Mouse (Mus musculus) CD4-positive naive resting alpha-beta T cell, adult 76 days (primary cell): ENCODE results near the gene Ubxn6. TPM values are rescaled to one million over a fixed set of nuclear protein-coding genes. Genes with fewer than 3 reads are reported as not detected.

Source experiments
- total RNA-seq: library from RNA; stranded (reverse); gene quantifications from one replicate; pipeline ENCODE4 v1.2.4, GENCODE M21; 2023

Gene Ubxn6
- total RNA-seq, result 73.3 TPM

DNA sequence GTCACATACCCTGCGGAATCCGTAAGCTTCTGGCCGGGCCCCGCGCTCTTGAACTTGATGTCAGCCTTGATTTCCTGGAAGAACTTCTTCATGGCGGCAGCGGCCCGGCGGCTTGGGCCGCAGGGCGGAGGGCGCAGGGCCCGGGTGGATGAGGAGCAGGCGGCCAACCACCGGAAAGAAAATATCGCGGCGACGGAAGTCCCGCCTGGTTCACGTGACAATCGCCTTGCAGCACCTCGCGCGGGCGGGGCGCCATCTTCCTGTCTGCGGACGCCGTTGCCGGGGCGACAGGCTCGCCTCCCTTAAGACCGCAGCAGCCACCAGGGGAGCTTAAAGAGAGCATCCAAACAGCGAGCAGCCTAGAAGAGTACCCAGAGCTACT, at the start of gene Ubxn6:
Ubxn6 (minus strand) TSS at position 202 of the 382 bp plus-strand sequence.

GRCm38 (mm10) chr17:56121826-56122225, 47.0 kb upstream of the Ubxn6 start, which contains the start of gene Lrg1:
Gene Lrg1, minus strand, starts transcription at chr17:56122001.

GRCm38 (mm10) chr17:56117251-56117710, 42.5 kb upstream of the Ubxn6 start, which contains the start of gene Plin5:
Gene Plin5, minus strand, starts transcription at chr17:56117596.

DNA sequence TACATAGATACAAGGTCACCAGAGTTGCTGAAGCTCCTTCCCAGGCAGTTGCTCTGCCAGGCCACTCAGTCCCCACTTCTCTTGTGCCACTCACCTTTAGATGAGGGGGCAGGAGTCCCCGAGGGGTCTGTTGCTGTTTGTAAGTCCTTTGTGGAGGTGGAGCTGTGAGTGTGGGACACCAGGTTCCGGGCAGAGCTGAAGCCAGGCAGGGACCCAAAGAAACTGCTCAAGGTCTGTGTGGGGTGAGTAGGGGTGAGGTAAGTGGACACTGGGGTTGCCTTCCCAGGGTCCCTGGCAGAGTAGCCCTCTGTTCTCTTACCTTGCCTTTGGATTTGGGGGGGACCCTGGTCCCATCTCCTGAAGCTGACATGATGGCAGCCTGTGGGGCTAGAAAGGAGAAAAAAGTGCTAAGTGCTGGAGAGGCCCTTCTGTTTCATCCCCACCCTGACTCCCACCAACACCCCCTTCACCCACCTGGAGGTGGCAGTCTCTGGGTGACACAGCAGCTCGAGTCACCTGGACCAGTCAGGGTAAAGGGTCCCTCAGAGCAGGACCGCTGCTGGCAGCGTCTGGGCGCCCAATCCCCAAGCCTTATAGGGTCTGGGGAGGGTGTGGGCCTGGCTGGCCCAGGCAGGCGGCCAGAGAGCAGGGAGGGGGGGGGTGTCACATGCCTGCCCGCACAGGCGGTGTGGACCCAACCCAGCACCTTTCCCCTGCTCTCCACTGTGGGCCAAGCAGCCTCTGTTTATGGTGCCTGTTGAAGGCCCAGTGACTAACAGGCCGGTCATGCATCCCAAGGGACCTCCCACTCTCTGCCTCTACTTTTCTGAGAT, 34.6 kb upstream of the Ubxn6 start, which contains the start of gene Plin4:
Plin4 (minus strand) TSS at position 585 of the 833 bp plus-strand sequence.

DNA sequence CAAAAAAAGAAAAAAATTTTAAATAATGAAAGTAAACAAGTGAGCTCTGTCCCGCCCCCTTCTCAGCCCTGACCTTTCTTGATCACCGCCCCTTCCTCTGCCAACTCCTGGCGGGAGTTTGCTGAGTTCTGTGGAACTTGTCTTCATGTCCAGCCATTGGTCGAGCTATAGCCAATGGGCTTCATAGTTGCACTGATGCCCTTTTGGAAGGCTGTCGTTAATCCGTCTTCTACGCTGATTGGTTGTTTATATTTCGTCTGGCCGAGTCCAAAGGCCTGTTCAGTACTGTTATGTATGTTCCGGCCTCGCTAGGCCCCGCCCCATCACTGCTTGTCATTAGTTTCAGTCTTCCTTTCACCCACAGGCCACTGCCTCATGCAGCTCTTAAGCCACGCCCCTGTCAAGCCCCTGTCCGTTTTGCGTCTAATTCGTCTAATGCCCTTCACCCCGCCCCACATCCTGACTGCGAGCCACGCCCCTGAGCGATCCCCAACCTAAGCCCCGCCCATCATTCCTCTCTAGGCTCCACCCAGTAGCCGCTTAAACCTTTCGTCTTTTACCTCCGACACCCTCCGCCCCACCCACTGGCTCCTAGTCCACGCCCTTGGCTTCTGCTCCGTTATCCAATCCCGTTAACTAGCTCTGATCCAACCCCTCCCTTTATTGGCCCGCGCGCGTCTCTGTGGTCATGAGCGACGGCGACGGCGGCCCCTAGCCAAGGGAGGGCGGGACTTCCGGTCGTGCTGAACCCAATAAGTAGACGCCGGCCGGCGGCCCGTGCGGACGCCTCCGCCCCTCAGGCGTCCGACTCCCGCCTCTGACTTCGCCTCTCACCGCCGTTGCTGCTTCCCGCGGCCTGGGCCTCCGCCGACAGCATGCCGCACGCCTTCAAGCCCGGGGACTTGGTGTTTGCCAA, 4.3 kb upstream of the Ubxn6 start, which contains the start of gene Hdgfl2:
Hdgfl2 (plus strand) TSS at position 755 of the 916 bp plus-strand sequence.

DNA sequence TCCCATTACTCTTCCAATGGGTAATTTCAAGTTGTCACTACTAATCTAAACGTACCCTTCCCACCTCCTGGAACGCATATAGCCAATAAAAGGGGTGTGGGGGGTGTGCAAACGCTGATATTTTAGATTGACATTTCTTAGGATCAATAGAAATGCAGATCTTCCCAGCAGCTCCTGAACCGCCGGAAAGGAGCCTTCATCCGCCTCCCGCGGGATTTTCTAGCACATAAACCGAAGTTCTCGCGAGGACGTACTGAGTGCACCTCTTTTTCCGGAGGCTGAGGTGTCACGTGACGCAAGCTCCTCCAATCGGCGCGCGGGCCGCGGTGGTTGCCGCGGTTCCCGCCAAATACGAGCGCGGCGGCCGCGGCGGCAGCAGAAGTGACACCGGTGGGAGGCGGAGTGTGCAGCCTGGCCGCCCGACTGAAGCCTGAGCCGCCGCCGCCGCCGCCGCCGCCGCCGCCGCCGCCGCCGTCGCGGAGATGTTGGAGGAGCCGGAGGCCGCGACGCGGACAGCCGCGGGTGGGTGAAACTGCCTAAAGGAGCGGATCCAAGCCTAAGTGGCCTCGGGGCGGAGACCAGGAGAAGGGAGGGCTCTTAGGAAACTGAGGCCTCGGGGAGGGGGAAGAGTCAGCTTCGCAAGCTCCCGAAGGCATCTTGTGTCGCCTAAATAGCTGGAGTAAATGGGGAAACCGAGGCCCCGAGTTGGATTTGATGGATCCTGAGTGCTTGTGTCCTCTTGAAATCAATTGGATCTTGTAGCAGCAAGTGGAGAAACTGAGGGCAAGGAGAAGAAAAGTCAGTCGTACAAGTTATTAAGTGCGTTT, 34.6 kb downstream of the Ubxn6 start, which contains the start of gene Chaf1a:
Chaf1a (plus strand) TSS at position 410 of the 827 bp plus-strand sequence.

DNA sequence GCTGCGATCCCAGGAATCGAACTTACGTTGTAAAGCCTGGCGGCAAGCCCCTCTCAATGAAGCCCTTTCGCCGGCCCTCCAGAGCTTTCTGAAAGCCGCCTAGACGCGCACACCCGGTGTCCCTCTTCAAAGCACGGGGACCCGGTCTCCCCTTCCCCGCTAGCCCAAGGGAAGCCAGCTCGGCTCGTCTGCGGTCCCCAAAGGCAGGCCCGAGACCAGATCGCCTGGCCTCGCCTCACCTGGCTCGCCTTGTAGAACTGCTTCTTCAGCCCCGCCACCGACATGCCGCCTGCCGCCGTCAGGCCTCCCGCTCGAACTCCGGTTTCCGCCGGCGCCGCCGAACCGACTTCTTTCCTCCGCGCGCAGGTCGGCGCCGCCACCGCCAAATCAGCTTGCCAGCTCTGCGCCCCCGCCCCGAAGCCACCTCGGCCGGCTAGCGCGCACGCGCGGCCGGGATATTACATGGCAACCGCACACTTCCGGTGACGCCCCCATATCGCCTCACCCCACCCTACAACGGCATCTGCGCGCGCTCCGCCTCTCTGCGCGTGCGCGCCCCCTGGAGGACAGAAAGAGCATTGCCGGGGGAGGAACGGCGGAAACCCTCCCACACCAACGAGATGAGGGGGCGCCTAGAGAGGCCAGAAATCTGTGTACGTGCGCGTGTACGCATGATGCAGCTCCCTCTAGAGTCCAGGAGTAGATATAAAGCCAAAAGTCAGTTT, 38.5 kb downstream of the Ubxn6 start, which contains the start of gene Sh3gl1:
Sh3gl1 (minus strand) TSS at position 460 of the 725 bp plus-strand sequence.

Other genes with a start within 250 kb of the Ubxn6 start
- gene Zfp119a, start 196.1 kb downstream of the Ubxn6 start, total RNA-seq, result 17.6 TPM
- gene Zfp959, start 182.9 kb downstream of the Ubxn6 start, total RNA-seq, result 29.9 TPM
- gene Zfp119b, start 125.5 kb downstream of the Ubxn6 start, total RNA-seq, result 5.0 TPM
- gene Ebi3, start 122.4 kb downstream of the Ubxn6 start, total RNA-seq, result 2.3 TPM
- 51.7 TPM for gene Yju2, start 115.9 kb downstream of the Ubxn6 start, total RNA-seq
- gene Shd, start 104.6 kb downstream of the Ubxn6 start, total RNA-seq, result 2.5 TPM
- not detected for gene Fsd1, start 88.5 kb downstream of the Ubxn6 start, total RNA-seq
- gene Stap2, start 69.4 kb downstream of the Ubxn6 start, total RNA-seq, result 0.88 TPM
- gene Mpnd, start 69.3 kb downstream of the Ubxn6 start, total RNA-seq, result 56.3 TPM
- gene Sh3gl1, start 38.4 kb downstream of the Ubxn6 start, total RNA-seq, result 106 TPM
- gene Chaf1a, start 34.6 kb downstream of the Ubxn6 start, total RNA-seq, result 1.3 TPM
- 96.3 TPM for gene Hdgfl2, start 4.6 kb upstream of the Ubxn6 start, total RNA-seq
- gene Plin4, start 34.8 kb upstream of the Ubxn6 start, total RNA-seq, result not detected
- not detected for gene Plin5, start 42.6 kb upstream of the Ubxn6 start, total RNA-seq
- gene Lrg1, start 47.0 kb upstream of the Ubxn6 start, total RNA-seq, result not detected
- gene Sema6b, start 65.3 kb upstream of the Ubxn6 start, total RNA-seq, result 0.15 TPM
- 10.3 TPM for gene Tnfaip8l1, start 87.4 kb upstream of the Ubxn6 start, total RNA-seq
- gene Mydgf, start 108.9 kb upstream of the Ubxn6 start, total RNA-seq, result 41.8 TPM
- 44.0 TPM for gene Dpp9, start 143.9 kb upstream of the Ubxn6 start, total RNA-seq
- gene Fem1a, start 181.8 kb upstream of the Ubxn6 start, total RNA-seq, result 20.8 TPM
- 8.2 TPM for gene Ticam1, start 201.8 kb upstream of the Ubxn6 start, total RNA-seq
- 12.2 TPM for gene Plin3, start 217.8 kb upstream of the Ubxn6 start, total RNA-seq
- not detected for gene Arrdc5, start 225.3 kb upstream of the Ubxn6 start, total RNA-seq
- gene Uhrf1, start 228.3 kb upstream of the Ubxn6 start, total RNA-seq, result 5.3 TPM